Mouse (Mus musculus): ENCODE results near the gene Exosc8. TPM values are rescaled to one million over a fixed set of nuclear protein-coding genes. Genes with fewer than 3 reads are reported as not detected.

Gene Exosc8
- polyA plus RNA-seq, 2 experiments, result 119 to 130 TPM

DNA sequence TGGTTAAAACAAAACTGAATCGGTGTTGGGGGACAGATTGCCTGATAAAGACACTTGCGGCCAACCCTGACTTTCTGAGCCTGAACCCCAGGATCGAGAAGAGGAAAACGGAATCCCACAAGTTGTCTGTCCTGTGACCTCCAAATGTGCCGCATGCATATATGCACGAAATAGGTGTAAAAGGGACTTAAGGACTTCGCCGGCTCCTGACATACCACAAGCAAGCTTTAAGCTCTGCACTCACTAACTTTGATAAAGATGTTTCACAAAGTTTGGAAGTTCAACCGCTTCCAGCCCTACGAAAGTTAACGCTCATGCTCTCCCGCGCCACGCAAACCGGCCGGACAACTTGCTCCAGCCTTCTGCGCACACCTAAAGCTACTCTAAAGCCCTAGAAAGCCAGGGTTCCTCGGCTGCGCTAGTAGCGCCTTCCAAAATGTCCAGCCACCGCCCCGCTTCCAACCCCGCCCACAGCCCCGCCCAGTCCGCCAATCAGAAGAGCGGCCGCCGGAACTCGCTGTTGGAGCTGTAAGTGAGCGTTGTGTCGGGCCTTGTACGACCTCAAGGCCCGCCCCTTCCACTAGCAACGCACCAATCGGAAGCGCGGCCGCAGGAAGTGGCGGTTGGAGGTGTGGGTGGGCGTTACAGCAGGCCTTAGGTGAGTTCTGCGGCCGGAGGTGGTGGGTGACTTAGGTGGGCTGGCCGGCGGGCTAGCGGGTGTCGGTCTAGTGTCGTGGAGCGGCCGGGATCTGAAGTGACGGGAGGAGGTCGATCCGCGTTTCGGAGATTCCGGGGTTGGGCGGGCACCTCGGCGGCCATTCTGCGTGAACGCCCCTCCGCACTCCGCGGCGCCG, 42.8 kb downstream of the Exosc8 start, which contains the start of gene Supt20:
TSS of gene Supt20 (plus strand) at position 606 of the 854 bp plus-strand sequence.
- H3K36me3 ChIP-seq (ENCODE audit: control insufficient read depth, insufficient read depth, low read length), result peaks cover 30% of the 10 kb centered on the region
- TF ChIP-seq POLR2A (IDR thresholded peaks at IDR 0.05; ENCODE audit: borderline replicate concordance, extremely low read depth, insufficient read depth, insufficient read length), result peak; percentile 57; the same call in 1 of the 2 replicates
- peak within 1 kb of the TSS; percentile 72 for H3K4me3 ChIP-seq (replicated peaks; ENCODE audit: low read length)
- H3K4me1 ChIP-seq (ENCODE audit: control insufficient read depth, insufficient read depth, low read length), result peaks cover 9% of the 10 kb centered on the region; the same call in 1 of the 2 replicates
- H3K9me3 ChIP-seq (ENCODE audit: control insufficient read depth, low read length), result no peaks in the 10 kb centered on the region
- DNase-seq (ENCODE audit: low spot score), result peak; percentile 98
- no peaks in the 10 kb centered on the region for H3K27me3 ChIP-seq (ENCODE audit: control insufficient read depth, insufficient read depth, low read length)
- H3K4me2 ChIP-seq (replicated peaks; ENCODE audit: low read depth, low read length, severe bottlenecking), result peak within 1 kb of the TSS; percentile 76
- peak within 1 kb of the TSS; percentile 90 for H3K27ac ChIP-seq (replicated peaks; ENCODE audit: low read depth, low read length)
- H3K9ac ChIP-seq (ENCODE audit: low read depth, low read length, severe bottlenecking), result peak within 1 kb of the TSS; percentile 69
- ATAC-seq (ENCODE audit: low FRiP score, low read depth), result peak; percentile 98
- 2% methylated on average over 59 of the region's 65 CpGs for whole genome bisulfite sequencing

DNA sequence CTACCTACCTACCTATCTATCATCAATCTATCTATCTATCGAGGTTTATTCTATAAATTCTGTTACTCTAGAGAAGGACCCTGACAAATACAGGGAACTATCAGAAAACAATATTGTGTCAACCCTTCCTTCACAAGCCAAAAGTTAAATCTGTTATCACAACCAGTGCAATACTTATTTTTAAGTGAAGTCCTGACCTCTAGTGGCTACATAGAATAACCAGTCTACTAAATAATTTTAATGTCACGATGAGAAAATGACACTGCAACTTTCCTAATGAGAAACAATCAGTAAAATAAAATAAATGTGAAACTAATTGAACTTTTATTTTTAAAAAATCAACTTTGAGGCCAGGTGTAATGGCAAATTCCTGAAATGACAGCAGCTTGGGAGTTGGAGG, 46.1 kb downstream of the Exosc8 start:
- no peak overlapping the region for H3K9ac ChIP-seq (ENCODE audit: low read depth, low read length, severe bottlenecking)
- ATAC-seq (ENCODE audit: low FRiP score, low read depth) (no peak), DNase-seq (ENCODE audit: low spot score) (peak; percentile 71)
- H3K9me3 ChIP-seq (ENCODE audit: control insufficient read depth, low read length), result no peaks in the 10 kb centered on the region
- no peak overlapping the region for H3K27ac ChIP-seq (replicated peaks; ENCODE audit: low read depth, low read length)
- no peaks in the 10 kb centered on the region for H3K36me3 ChIP-seq (ENCODE audit: control insufficient read depth, insufficient read depth, low read length)
- no peak overlapping the region for H3K4me2 ChIP-seq (replicated peaks; ENCODE audit: low read depth, low read length, severe bottlenecking)
- TF ChIP-seq POLR2A (IDR thresholded peaks at IDR 0.05; ENCODE audit: borderline replicate concordance, extremely low read depth, insufficient read depth, insufficient read length), result no peak
- 48% methylated on average over 2 of the region's 2 CpGs for WGBS
- no peaks in the 10 kb centered on the region for H3K27me3 ChIP-seq (ENCODE audit: control insufficient read depth, insufficient read depth, low read length)
- H3K4me1 ChIP-seq (ENCODE audit: control insufficient read depth, insufficient read depth, low read length), result 0 out of 2 replicates have a peak, but pooled peaks cover 3% of the 10 kb centered on the region
- no peak overlapping the region for H3K4me3 ChIP-seq (replicated peaks; ENCODE audit: low read length)

DNA sequence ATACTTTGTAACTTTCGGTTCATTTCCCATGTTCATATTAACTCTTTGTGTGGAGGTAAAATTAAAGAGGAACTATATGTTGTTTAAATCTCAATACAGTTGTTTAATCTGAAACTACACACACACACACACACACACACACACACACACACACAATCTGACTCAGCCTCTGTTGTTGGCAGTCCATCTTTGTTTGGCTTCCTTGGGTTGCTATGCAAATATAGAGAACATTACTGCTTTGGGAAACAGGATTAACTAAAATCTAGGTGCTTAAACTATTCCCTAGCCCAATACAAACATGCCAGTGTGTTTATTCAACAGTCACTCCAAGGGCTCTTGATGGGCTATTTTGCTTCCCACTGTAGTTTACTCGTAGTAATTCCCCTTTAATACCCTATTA, 47.9 kb downstream of the Exosc8 start:
- no peaks in the 10 kb centered on the region for H3K27me3 ChIP-seq (ENCODE audit: control insufficient read depth, insufficient read depth, low read length)
- no peak for DNase-seq (ENCODE audit: low spot score)
- no peak overlapping the region for H3K9ac ChIP-seq (ENCODE audit: low read depth, low read length, severe bottlenecking)
- 0 out of 2 replicates have a peak, but pooled peaks cover 3% of the 10 kb centered on the region for H3K4me1 ChIP-seq (ENCODE audit: control insufficient read depth, insufficient read depth, low read length)
- no peak for ATAC-seq (ENCODE audit: low FRiP score, low read depth)
- H3K36me3 ChIP-seq (ENCODE audit: control insufficient read depth, insufficient read depth, low read length), result no peaks in the 10 kb centered on the region
- H3K27ac ChIP-seq (replicated peaks; ENCODE audit: low read depth, low read length), result no peak overlapping the region
- 43% methylated on average over 2 of the region's 2 CpGs for whole genome bisulfite sequencing
- no peaks in the 10 kb centered on the region for H3K9me3 ChIP-seq (ENCODE audit: control insufficient read depth, low read length)
- no peak overlapping the region for H3K4me2 ChIP-seq (replicated peaks; ENCODE audit: low read depth, low read length, severe bottlenecking)
- no peak for TF ChIP-seq POLR2A (IDR thresholded peaks at IDR 0.05; ENCODE audit: borderline replicate concordance, extremely low read depth, insufficient read depth, insufficient read length)
- H3K4me3 ChIP-seq (replicated peaks; ENCODE audit: low read length), result no peak overlapping the region

DNA sequence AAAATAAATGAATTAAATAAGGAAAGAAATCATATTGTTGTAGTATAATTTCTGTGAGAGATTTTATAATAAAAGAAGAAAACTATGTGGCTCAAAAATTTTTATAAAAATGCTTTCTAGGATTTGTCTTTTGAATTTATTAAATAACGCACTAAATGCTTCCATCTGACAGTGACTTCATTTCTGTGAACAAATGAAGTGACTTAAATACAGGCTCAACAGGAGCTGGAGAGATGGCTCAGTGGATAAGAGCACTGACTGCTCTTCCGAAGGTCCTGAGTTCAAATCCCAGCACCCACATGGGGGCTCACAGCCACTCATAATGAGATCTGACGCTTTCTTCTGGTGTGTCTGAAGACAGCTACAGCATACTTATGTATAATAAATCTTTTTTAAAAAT, 50.0 kb downstream of the Exosc8 start:
- no peak for ATAC-seq (ENCODE audit: low FRiP score, low read depth)
- H3K4me1 ChIP-seq (ENCODE audit: control insufficient read depth, insufficient read depth, low read length), result no peaks in the 10 kb centered on the region
- no peak overlapping the region for H3K4me2 ChIP-seq (replicated peaks; ENCODE audit: low read depth, low read length, severe bottlenecking)
- DNase-seq (ENCODE audit: low spot score), result no peak
- no peak for TF ChIP-seq POLR2A (IDR thresholded peaks at IDR 0.05; ENCODE audit: borderline replicate concordance, extremely low read depth, insufficient read depth, insufficient read length)
- H3K27me3 ChIP-seq (ENCODE audit: control insufficient read depth, insufficient read depth, low read length), result no peaks in the 10 kb centered on the region
- no peaks in the 10 kb centered on the region for H3K9me3 ChIP-seq (ENCODE audit: control insufficient read depth, low read length)
- H3K9ac ChIP-seq (ENCODE audit: low read depth, low read length, severe bottlenecking), result no peak overlapping the region
- no peak overlapping the region for H3K27ac ChIP-seq (replicated peaks; ENCODE audit: low read depth, low read length)
- H3K4me3 ChIP-seq (replicated peaks; ENCODE audit: low read length), result no peak overlapping the region
- no peaks in the 10 kb centered on the region for H3K36me3 ChIP-seq (ENCODE audit: control insufficient read depth, insufficient read depth, low read length)
- 90% methylated on average over 3 of the region's 3 CpGs for WGBS

DNA sequence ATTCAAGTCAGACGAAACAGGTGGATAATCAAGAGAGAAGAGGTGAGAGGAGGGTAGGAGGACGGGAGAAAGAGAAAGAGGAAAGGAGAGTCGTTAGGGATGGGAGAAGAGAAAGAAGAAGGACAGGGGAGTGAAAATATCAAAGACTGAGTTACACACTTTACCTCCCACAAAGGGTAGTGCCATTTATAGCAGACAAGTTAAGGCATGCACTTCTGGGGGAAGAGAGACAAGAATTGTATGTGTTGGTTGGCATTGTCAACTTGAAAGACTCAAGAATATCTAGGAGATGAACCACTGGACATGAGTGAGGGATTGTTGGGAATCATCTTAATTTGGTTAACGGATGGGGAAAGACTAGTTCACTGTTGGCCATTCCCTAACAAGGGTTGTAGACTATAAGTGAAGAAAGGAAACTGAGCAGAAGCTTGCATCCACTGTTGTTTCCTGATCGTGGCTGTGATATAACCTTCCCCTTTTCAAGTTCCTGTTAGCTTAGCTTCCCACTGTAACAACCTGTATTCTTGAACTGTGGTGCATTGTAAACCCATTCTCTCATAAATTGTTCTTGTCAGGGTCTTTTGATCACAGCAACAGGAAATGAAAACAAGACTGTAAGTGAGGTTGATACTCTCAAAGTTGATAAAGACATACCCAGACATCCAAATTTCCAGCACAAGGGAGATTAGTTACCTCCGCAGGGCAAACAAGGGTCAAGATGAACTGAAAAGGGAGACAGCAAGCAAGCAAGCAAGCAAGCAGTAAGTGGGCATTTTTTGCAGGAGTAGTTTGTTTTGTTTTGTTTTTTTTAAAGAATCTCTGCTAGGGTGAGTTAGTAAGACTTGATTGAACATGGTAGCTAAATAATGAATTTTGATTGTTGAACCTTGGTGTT, 53.6 kb downstream of the Exosc8 start:
- Histone ChIP-seq H3K9me3 (ENCODE audit: control insufficient read depth, low read length) (no peaks in the 10 kb centered on the region), H3K36me3 (ENCODE audit: control insufficient read depth, insufficient read depth, low read length) (no peaks in the 10 kb centered on the region), H3K27me3 (ENCODE audit: control insufficient read depth, insufficient read depth, low read length) (no peaks in the 10 kb centered on the region), H3K9ac (ENCODE audit: low read depth, low read length, severe bottlenecking) (no peak overlapping the region), H3K4me2 (replicated peaks; ENCODE audit: low read depth, low read length, severe bottlenecking) (no peak overlapping the region), H3K4me1 (ENCODE audit: control insufficient read depth, insufficient read depth, low read length) (no peaks in the 10 kb centered on the region), H3K4me3 (replicated peaks; ENCODE audit: low read length) (no peak overlapping the region), H3K27ac (replicated peaks; ENCODE audit: low read depth, low read length) (no peak overlapping the region)
- no peak for DNase-seq (ENCODE audit: low spot score)
- WGBS, result 67% methylated on average over 6 of the region's 6 CpGs
- TF ChIP-seq POLR2A (IDR thresholded peaks at IDR 0.05; ENCODE audit: borderline replicate concordance, extremely low read depth, insufficient read depth, insufficient read length), result no peak
- no peak for ATAC-seq (ENCODE audit: low FRiP score, low read depth)

Other genes with a start within 250 kb of the Exosc8 start
- gene Supt20, start 42.6 kb downstream of the Exosc8 start, polyA plus RNA-seq (2012; rRNA removed), result 146 and 155 TPM in 2 replicates
- gene Supt20, start 42.6 kb downstream of the Exosc8 start, polyA plus RNA-seq (2014; fragmentation: Nextera tagmentation; extraction: Ambion mirVana), result 110 and 116 TPM in 2 replicates
- gene Gm21958, start 21.0 kb downstream of the Exosc8 start, polyA plus RNA-seq (2012; rRNA removed), result not detected in 2 replicates
- 1.9 TPM in 1 of 2 replicates, not detected in the other for gene Gm21958, start 21.0 kb downstream of the Exosc8 start, polyA plus RNA-seq (2014; fragmentation: Nextera tagmentation; extraction: Ambion mirVana)
- 33.7 and 43.0 TPM in 2 replicates for gene Alg5, start 146 bp upstream of the Exosc8 start, polyA plus RNA-seq (2012; rRNA removed)
- 63.8 and 67.5 TPM in 2 replicates for gene Alg5, start 146 bp upstream of the Exosc8 start, polyA plus RNA-seq (2014; fragmentation: Nextera tagmentation; extraction: Ambion mirVana)
- gene Smad9, start 20.2 kb upstream of the Exosc8 start, polyA plus RNA-seq (2012; rRNA removed), result 3.6 and 5.0 TPM in 2 replicates
- 1.2 and 1.7 TPM in 2 replicates for gene Smad9, start 20.2 kb upstream of the Exosc8 start, polyA plus RNA-seq (2014; fragmentation: Nextera tagmentation; extraction: Ambion mirVana)
- 32.3 and 43.1 TPM in 2 replicates for gene Rfxap, start 72.4 kb upstream of the Exosc8 start, polyA plus RNA-seq (2012; rRNA removed)
- gene Rfxap, start 72.4 kb upstream of the Exosc8 start, polyA plus RNA-seq (2014; fragmentation: Nextera tagmentation; extraction: Ambion mirVana), result 48.7 and 54.9 TPM in 2 replicates
- 0.53 and 0.65 TPM in 2 replicates for gene Sertm1, start 180.5 kb upstream of the Exosc8 start, polyA plus RNA-seq (2012; rRNA removed)
- gene Sertm1, start 180.5 kb upstream of the Exosc8 start, polyA plus RNA-seq (2014; fragmentation: Nextera tagmentation; extraction: Ambion mirVana), result 0.08 and 0.21 TPM in 2 replicates